Mouse (Mus musculus): Measurements from ENCODE around the gene Snx25.

DNA sequence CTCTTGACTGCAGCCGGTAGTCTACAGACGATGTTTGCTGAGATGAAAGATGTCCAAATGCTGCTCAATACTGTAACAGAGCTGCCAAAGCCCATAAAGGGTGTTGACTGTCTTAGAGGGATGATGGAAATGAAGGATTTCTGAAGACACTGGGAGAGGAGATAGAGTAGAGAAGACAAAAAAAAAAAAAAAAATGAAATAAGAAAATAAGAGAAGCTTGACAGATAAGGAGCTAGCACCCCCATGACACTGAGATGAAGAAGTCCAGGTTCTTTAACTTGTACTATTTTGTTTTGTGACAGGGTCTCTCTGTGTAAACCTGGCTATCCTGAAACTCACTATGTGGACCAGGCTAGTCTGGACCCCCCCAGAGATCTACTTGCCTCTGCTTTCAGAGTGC is 1.1 kb upstream of the Snx25 start:
- TF ChIP-seq EP300 (IDR thresholded peaks at IDR 0.05; ENCODE audit: low read depth) = no peak
- TF ChIP-seq CTCF (IDR thresholded peaks at IDR 0.05; ENCODE audit: low read depth) = no peak

All from liver, embryonic 14.5 days (tissue).